Mouse (Mus musculus) adrenal gland, adult 10 weeks (tissue): ENCODE results near the gene Olfr1121. TPM values are rescaled to one million over a fixed set of nuclear protein-coding genes. Genes with fewer than 3 reads are reported as not detected.

Experiments used
- polyA plus RNA-seq: library from polyadenylated mRNA; stranded (reverse); fragments of 350-450 nt; fragmentation: Illumina TruSeq; extraction: RNeasy Lipid Tissue Mini Kit (QIAGEN cat#74804); gene quantifications from one replicate; pipeline ENCODE4 v1.2.3, GENCODE M21; 2014; ENCODE audit warnings: low read depth, low replicate concordance

Olfr1121 gene
- polyA plus RNA-seq, result not detected

DNA sequence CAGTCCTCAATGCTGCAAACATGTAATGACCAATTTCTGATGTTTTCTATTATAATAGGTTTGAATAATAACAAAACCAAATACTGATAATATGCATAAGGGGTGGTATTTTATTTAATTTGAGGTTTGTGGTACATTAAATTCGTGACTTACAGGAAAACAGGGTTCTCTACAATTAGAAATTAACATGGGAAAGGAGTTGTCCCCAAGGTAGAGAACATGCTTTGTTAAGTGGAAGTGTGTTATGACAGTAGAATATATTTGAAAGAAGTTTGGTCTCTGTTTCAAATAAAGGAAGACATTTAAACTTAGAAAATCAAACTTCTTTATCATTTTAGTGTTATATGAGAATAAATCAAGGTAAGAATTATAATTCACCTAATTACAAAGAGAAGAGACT, at the start of gene Olfr1121:
Olfr1121 (plus strand) TSS at position 301 of the 400 bp plus-strand sequence.

DNA sequence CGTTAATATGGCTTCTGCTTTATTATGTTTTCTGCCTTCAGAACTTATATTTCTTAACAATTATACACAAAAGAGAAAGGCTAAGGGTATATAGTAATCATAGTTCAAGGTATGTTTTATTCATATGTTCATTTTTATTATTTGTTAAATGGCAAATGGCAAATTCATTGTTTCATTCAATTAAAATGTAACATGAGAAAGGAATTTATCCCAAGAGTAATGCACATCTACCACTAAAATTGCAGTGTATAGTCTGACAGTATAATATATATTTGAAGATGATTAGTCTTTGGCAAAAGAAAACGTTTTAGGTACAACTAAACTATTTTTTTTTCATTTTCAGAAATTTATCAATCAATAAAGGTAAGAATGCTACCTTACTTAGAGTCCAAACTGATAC, 15.2 kb upstream of the Olfr1121 start, which contains the start of gene Olfr1120:
Olfr1120 (plus strand) TSS at position 301 of the 400 bp plus-strand sequence.

DNA sequence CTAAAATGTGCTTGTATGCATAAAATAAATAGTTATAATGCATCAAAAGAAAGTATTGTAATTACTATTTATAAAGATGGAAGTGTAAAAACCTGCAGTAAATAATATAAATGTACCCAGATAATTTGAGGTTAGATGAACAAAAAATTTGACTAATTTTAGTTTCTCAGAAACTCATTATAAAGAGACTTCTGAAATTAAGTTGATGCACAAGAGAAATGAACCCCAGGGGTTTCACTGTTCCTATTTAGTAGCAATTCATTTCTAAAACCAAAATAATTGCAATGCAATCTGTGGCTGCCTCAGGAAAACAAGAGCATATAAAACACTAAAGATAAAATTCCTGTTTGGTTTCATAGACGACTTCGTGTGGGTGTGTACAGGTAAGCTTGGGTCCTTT, 15.9 kb downstream of the Olfr1121 start, which contains the start of gene Olfr1122:
Olfr1122 (plus strand) TSS at position 301 of the 400 bp plus-strand sequence.

GRCm38 (mm10) chr2:87416335-87416734, 46.6 kb downstream of the Olfr1121 start, which contains the start of gene Olfr1123:
Gene Olfr1123 (plus strand): TSS chr2:87416635.

Other genes starting within 250 kb of the Olfr1121 start
- not detected for gene Olfr1110, start 229.6 kb upstream of the Olfr1121 start, polyA plus RNA-seq
- not detected for gene Olfr1111, start 217.3 kb upstream of the Olfr1121 start, polyA plus RNA-seq
- not detected for gene Olfr1112, start 182.1 kb upstream of the Olfr1121 start, polyA plus RNA-seq
- not detected for gene Olfr1113, start 160.9 kb upstream of the Olfr1121 start, polyA plus RNA-seq
- not detected for gene Olfr1115, start 121.9 kb upstream of the Olfr1121 start, polyA plus RNA-seq
- gene Olfr1116, start 102.4 kb upstream of the Olfr1121 start, polyA plus RNA-seq, result not detected
- gene Olfr1118, start 62.3 kb upstream of the Olfr1121 start, polyA plus RNA-seq, result not detected
- gene Olfr1120, start 15.1 kb upstream of the Olfr1121 start, polyA plus RNA-seq, result not detected
- gene Olfr1122, start 16.0 kb downstream of the Olfr1121 start, polyA plus RNA-seq, result not detected
- gene Olfr1123, start 46.7 kb downstream of the Olfr1121 start, polyA plus RNA-seq, result not detected
- gene Olfr1124, start 60.4 kb downstream of the Olfr1121 start, polyA plus RNA-seq, result not detected
- gene Olfr1126, start 84.1 kb downstream of the Olfr1121 start, polyA plus RNA-seq, result not detected
- not detected for gene Pramel7, start 127.2 kb downstream of the Olfr1121 start, polyA plus RNA-seq
- gene Pramel6, start 136.7 kb downstream of the Olfr1121 start, polyA plus RNA-seq, result not detected
- gene Olfr153, start 161.9 kb downstream of the Olfr1121 start, polyA plus RNA-seq, result not detected
- not detected for gene Olfr1128, start 175.6 kb downstream of the Olfr1121 start, polyA plus RNA-seq
- not detected for gene Olfr1129, start 204.0 kb downstream of the Olfr1121 start, polyA plus RNA-seq
- not detected for gene Olfr1130, start 236.3 kb downstream of the Olfr1121 start, polyA plus RNA-seq